Mouse (Mus musculus) gastrocnemius, postnatal 14 days (tissue): Measurements from ENCODE around the gene Klk6. TPM values are rescaled to one million over a fixed set of nuclear protein-coding genes. Genes with fewer than 3 reads are reported as not detected.

Experiments
- total RNA-seq, 2 experiments: library from RNA; stranded (reverse); gene quantifications; 2 replicates each; pipeline ENCODE4 v1.2.3; 2021

The Klk6 gene
- total RNA-seq, 2 experiments from 2014 or later: not detected

Other genes with a start within 250 kb of the Klk6 start
- gene Zfp719, start 244.9 kb upstream of the Klk6 start, total RNA-seq: 1 to 10 TPM; 3.7 to 5.6 TPM
- not detected for gene Zfp819, start 217.3 kb upstream of the Klk6 start, total RNA-seq
- not detected for gene Ceacam18, start 189.8 kb upstream of the Klk6 start, total RNA-seq
- under 1 TPM; 0.78 to 0.80 TPM for gene Siglece, start 164.3 kb upstream of the Klk6 start, total RNA-seq
- 1 to 10 TPM; 2.2 to 2.9 TPM for gene Ctu1, start 152.5 kb upstream of the Klk6 start, total RNA-seq
- gene Klk14, start 134.1 kb upstream of the Klk6 start, total RNA-seq: not detected
- not detected for gene Klk13, start 111.9 kb upstream of the Klk6 start, total RNA-seq
- gene Klk12, start 55.6 kb upstream of the Klk6 start, total RNA-seq: not detected
- gene Klk11, start 49.9 kb upstream of the Klk6 start, total RNA-seq: not detected
- gene Klk10, start 43.5 kb upstream of the Klk6 start, total RNA-seq: under 1 TPM in 1 of 2 experiments, not detected in 1; 0.22 TPM
- not detected for gene Klk9, start 32.6 kb upstream of the Klk6 start, total RNA-seq
- gene Klk8, start 26.9 kb upstream of the Klk6 start, total RNA-seq: 1 to 10 TPM; 2.4 to 2.7 TPM
- not detected for gene Klk7, start 13.2 kb upstream of the Klk6 start, total RNA-seq
- not detected for gene Klk5, start 17.5 kb downstream of the Klk6 start, total RNA-seq
- not detected for gene Klk4, start 56.7 kb downstream of the Klk6 start, total RNA-seq
- not detected for gene Klk15, start 109.2 kb downstream of the Klk6 start, total RNA-seq
- gene Klk1b8, start 126.2 kb downstream of the Klk6 start, total RNA-seq: under 1 TPM in 1 of 2 experiments, not detected in 1; 0.25 TPM
- gene Klk1b1, start 142.3 kb downstream of the Klk6 start, total RNA-seq: not detected
- not detected for gene Klk1b9, start 151.6 kb downstream of the Klk6 start, total RNA-seq
- gene Klk1b11, start 171.4 kb downstream of the Klk6 start, total RNA-seq: not detected
- gene Klk1b26, start 187.7 kb downstream of the Klk6 start, total RNA-seq: under 1 TPM in 1 of 2 experiments, not detected in 1; 0.21 TPM
- not detected for gene Klk1b27, start 227.8 kb downstream of the Klk6 start, total RNA-seq